Mouse (Mus musculus): Measurements from ENCODE around the gene Fam208b.

Fam208b gene

DNA sequence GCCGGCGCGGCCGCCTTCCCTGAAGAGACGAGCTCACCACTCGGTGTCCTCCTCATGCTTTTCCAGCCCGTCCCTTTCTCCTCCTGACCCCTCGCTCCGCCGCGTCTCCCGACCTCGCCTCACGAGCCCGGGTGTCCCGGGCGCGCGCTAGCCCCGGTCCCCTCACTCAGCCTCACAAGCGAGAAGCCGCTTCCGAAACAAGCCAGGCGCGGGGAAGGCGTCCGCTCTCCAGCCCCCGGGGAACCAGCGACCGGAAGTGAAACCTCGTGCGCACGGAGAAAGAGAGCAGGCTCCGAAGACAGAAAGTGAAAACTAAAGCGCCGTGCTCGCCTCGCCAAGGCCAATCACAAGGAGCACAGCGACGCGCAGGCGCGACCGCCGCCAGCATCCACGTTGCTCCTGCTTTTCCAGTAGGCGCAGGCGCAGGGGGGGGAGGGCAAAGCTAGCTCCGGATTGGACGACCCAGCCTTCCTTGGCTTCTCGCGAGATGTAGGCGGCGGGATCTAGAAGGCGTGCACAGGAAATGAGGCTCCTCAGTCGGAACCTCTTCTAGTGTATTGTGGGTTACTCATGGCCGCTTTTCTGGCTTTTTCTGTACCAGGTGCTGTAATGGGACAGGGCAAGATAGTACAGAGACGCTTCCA lies at the start of gene Fam208b:
Gene Fam208b, minus strand, starts transcription at position 314 of the 644 bp plus-strand sequence.
- peak; percentile 91 for DNase-seq (ENCODE audit: low read depth, low spot score)

DNA sequence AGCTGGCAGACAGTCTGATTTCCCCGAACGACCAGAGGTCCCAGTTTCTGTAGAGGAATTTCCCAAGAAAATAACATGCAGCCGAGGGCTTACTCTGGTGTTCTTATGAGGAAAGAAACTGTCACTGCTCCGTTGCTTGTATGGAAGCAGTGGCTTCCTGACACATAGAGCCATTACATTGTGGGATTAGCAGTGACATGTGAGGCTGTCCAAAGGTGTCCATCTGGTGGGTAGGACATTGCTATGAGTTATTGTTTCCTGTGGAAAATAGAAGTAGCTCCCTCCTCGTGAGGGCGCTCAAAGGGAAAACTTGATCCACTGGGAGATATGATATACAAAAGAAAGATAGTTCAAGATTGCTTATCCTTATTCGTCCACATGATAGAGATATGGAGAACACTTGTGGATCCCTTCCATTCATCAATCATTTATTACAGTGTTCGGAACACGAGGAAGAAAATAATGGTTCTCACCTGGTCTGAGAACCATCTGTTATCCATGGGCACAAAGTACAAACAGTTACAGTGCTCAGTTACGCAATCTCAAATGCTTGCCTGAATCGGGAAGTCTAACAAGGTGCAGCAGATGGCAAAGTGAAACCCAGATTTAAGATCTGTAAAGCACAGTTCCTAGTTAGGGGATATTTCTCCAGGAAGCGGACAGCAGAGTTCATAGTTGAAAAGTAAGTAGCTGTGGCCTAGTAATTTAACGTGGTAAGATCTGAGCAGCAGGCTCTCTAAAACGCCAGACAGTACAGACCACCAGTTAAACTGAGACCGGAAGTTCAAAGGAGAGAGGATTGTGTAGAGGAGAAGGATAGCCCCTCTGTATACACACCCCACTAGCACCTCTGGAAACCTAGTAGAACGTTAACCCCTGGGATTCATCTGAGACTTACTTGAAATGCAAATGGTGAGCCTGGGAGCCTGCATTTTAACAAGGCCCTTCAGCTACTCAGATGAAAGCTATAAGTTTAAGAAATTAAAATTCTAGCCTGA lies 48.6 kb upstream of the Fam208b start:
- DNase-seq (ENCODE audit: low read depth, low spot score): no peak

DNA sequence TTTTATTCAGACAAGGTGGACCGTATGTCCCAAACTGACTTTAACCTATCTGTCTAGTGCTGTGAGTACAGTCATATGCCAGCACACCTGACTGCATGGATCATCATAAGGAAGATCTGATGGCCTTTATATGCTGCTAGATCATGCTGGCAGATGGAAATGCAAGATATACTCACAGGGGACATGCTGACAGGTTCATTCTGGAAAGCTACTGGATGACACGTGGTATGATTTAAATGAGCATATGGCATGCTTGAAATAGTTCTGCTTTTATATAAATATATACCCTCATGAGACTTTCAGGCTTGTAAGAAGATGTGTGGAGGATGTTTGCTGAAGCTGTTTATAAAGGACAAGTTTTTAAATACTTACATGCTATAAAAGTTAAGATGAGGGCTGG lies 43.5 kb upstream of the Fam208b start:
- no peak for DNase-seq (ENCODE audit: low read depth, low spot score)

DNA sequence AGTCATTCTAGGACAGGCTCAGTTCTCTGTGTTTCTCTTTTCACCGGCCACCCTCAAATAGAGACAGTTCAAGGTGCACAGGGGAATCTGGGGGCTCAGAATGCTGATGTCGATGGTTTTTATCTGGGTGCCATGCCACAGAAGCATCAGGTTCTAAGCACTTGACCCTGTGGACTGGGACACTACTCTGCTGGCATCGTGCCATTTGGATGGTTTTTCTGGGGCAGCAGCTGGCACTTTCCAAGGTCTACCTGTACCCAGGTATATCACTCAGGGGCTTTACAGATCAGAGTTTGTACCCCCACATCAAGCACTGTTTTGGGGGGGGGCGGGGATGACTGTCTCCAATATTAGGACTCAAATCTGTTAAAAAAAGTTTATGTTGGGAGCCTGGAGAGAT lies 39.7 kb upstream of the Fam208b start:
- DNase-seq (ENCODE audit: low read depth, low spot score): no peak

DNA sequence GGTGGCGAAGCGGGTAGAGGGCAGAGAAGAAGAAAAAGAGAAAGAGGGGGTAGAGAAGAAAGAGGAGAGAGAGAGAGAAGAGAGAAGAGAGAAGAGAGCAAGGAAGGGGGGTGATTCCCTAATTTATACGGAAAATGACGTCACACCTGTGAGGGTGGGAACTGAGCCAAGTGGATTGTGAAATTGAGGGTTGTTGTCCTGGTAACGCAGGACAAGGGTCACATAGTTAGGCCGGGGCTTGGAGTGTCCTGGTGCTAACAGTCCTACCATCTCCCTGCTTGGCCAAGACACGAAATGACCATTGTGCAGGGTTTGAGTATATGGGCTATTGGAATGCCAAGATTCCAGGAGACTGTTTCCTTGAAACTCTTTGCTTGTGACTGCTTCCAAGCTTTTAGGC lies 35.7 kb upstream of the Fam208b start:
- no peak for DNase-seq (ENCODE audit: low read depth, low spot score)

DNA sequence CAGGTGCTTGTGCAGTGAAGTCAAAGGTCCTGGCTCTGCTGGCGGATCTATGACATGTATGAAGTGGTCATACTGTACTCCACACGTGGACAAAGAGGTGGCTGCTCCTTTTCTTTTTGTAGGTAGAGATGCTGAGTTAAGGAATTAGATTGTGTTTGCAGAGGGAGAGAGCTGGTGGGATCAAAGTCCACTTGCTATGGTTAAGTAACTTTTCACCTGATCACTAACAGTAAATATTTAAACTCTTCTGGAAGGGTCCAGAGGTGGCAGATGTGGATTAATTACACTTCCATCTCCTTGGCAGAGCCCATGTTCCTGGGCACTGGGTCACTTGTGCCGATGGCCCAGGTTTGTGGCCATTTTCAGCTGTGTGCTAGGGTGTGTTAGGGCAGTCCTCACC lies 35.0 kb upstream of the Fam208b start:
- DNase-seq (ENCODE audit: low read depth, low spot score): no peak

DNA sequence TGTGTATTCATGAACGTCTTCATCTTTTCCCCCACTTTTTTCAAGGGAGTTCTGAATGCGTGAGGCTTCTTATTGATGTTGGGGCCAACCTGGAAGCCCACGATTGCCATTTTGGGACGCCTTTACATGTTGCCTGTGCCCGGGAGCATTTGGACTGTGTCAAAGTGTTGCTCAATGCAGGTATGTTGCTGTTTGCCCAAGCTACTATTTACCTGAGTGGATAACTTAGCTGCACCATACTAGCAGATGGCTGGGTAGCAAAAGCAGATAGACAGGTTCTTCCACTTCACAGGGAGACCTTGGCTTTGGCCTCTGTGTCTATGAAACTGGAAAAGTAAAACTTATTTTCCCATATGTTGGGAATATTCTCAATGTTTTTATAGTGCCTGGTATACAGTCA lies 34.0 kb upstream of the Fam208b start:
- no peak for DNase-seq (ENCODE audit: low read depth, low spot score)

DNA sequence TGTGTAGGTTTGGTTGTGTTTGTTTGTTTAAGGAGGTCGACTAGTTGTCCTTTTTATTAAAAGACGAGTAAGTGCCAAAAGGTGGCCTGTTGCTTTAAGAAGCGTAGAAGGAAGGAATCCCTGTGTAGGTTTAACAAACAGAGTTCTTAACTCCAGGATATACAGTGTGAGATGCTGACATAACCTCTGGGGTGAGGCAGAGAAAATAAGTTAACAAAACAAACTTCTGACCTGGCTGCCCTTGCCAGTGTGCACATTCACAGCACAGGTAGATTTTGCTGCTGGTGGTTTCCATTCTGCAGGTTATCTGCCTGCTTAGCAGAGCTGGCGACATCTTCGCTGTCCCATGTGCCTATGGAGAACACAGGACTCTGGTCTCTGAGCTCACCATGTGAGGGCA lies 31.6 kb upstream of the Fam208b start:
- DNase-seq (ENCODE audit: low read depth, low spot score): no peak

DNA sequence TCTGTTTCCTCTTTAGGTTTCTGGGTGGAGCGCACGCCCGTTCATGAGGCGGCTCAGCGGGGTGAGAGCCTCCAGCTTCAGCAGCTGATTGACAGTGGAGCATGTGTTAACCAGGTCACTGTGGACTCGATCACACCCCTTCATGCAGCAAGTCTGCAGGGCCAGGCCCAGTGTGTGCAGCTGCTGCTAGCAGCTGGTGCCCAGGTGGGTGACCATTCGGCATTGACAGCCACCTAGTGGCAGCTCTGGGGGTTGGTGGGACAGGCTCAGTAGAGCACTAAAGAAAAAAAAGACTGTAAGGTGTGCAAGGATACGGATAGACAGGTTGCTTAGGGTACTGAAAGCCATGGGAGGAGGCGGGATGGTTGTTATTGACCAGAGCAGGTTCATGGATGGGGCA lies 31.1 kb upstream of the Fam208b start:
- peak; percentile 57 for DNase-seq (ENCODE audit: low read depth, low spot score)

DNA sequence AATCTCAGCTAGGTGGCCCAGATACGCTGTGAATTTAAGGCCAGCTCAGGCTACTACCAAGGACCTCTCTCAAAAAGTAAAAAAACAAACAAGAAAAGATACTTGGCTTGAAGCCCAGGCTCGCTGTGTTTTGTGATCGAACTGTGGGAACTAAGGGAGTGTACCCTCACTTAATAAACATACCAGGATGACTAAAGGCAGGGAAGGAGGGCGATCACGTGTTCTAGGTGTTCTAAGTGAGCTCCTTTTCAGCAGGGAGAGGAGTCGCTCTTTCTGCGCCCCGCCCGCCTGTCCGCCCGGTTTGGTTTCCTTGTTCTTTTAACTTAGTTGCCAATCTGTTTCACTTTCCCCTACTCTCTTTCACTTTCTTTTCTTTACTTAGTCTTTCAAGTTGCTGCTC lies 25.9 kb upstream of the Fam208b start:
- DNase-seq (ENCODE audit: low read depth, low spot score): no peak

DNA sequence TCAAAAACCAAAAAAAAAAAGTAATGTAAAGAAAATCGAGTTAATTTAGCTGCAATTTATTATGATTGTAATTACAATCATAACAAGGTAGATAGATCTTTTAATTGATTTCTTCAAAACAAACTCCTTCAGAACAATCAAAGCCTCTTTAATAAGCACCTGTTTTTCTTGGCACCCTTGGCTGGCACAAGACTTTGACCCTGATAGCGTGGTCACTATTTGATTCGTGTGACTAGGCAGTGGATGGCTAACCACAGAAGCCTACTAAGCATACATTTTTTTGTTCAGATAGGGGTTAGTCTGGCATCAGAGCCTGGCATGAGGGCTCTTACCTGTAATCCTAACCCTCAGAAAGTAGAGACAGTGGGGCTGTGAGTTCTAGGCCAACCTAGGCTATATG lies 24.2 kb upstream of the Fam208b start:
- DNase-seq (ENCODE audit: low read depth, low spot score): no peak

DNA sequence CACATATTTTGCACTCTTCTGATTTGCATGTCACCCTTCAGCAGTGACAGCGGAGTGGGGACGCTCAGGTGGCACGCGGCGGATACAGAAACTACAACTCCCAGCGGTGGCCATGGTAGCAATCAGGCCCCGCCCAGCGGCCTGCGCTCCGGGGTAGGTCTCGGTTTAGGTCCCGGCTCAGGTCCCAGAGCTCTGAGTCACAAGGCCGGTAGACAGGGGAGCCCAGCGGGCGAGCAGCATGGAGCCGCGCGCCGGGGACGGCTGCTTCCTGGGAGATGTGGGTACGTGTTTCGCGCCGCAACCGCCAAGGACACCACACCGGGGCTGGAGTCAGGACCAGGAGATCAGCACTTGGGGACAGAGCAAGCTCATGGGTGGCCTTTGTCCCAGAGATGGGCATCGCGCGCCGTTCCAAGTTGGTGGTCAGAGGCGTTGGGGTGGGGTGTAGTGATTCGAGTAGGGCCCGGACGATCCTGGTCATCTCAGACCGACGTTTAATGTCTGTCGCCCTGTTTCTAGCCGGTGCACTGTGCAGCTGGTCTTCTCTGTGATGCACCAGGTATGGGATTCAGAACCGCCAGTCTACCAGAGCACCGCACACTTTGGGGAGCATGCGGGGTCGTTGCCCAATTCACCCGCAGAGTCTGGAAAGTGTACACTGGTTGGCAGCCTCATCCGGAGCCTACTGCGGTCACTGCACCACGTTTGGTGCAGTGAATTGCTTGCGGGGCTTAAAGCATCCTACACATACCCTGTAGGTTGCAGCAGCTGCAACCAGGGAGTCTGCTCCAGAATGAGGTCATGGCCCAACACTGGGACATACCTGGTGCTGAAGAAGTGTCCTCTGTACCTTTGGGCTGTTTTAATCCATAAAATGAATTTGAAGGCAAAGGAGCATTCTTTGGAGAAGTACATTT lies 23.2 kb upstream of the Fam208b start, which contains the start of gene Asb13:
Gene Asb13, plus strand, starts transcription at position 138 of the 917 bp plus-strand sequence.
- peak; percentile 68 for DNase-seq (ENCODE audit: low read depth, low spot score)

DNA sequence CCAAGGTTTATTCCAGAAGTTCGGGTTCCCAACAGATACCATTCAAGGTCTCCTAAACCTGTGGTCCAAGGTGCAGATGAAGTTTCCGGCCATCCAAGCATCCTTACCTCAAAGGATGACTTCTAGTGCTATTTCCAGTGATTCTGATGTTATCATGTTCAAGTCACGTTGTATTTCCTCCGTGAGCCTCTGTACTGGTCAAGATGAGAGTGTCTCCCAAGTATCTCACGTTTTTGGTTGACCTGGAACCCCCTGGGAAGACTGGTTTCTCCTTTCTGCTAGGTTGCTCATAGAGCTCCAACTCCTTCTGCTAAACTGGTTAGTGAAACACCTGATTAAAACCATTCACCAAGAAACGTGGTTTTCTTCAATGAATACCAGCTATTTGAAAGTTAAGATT lies 22.2 kb upstream of the Fam208b start:
- no peak for DNase-seq (ENCODE audit: low read depth, low spot score)

DNA sequence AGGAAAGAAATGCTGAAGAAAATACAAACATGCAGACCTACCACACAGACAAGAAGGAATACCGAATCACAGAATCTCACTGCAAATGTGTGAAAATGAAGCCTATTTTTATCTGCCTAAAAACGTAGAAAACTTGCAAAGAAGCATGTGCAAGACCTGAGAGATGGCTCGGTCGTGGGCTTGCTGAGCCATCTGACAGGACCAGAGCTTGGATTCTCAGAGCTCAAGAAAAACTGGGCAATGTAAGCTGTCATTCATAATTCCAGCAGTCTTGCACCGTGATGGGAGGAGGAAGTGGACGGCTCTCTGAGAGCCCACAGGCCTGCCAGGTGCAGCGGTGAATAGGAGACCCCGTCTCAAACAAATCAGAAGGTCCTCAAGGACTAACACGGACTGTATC lies 21.6 kb upstream of the Fam208b start:
- DNase-seq (ENCODE audit: low read depth, low spot score): no peak

DNA sequence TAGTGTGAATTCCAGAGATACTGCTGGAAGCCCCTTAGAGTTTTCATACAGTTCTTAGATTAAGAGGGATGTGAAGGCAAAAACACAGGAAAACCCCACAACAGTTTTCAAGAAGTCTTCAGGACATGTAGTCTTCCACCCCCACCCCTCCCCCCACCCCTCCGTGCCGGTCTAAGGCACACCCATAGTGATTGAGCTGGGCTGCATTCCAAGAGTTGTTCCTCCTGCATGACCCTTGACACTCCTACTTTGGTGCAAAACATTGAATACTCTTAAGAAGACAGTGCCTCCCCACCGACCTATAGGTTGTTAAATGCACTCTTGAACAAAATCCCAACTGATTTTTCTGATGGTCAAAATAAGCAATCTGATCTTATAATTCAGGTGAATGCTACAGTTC lies 17.2 kb upstream of the Fam208b start:
- peak; percentile 68 for DNase-seq (ENCODE audit: low read depth, low spot score)

DNA sequence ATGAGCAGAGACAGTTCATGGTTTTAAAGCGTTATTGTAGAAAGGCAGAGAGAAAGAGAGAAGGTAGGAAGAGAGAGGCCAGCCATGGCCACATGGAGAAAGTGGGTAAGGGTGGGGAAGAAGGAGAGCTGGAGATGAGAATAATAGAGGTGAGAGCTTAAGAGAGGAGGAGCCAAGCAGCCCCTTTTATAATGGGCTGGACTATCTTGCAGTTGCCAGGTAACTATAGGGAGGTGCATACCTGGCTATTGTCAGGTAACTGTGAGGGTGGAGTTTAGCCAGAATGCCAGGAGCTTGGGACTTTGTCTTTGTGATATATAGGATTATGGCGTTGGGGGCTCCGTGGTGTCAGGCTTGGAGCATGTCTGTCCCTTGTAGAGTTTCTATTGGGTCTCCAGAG lies 16.2 kb upstream of the Fam208b start:
- no peak for DNase-seq (ENCODE audit: low read depth, low spot score)

DNA sequence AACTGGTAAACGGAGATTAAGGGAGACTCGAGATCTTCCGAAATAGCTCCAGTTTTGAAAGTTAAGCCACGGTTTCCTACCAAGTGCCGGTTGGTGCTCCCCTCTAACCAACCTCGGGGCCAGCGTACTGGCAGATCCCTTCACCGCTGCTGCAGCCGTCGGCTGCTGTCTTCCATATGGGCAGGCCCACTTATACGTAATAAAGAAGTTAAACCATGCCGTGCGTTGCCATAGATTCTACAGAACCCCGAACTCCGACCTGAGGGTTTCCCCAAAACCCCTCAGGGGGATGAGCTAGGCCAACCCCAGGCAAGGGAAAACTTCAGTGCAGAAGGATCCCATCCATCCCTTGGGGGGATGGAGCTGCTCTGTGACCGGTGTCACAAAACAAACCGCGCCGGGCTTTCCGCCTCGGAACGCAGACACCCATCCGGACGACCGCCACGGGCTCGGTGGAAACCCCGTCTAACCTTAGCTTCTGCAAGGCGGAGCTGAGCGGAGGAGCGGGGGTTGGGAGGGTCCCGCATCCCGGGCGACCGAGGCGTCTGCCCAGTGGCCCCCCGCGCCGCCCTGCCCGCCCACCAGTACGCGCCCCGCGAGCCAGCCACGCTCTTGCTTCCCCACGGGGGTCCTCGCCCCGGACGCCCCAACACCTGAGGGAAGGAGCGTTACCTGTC lies 652 bp downstream of the Fam208b start:
- peak; percentile 55 for DNase-seq (ENCODE audit: low read depth, low spot score)

DNA sequence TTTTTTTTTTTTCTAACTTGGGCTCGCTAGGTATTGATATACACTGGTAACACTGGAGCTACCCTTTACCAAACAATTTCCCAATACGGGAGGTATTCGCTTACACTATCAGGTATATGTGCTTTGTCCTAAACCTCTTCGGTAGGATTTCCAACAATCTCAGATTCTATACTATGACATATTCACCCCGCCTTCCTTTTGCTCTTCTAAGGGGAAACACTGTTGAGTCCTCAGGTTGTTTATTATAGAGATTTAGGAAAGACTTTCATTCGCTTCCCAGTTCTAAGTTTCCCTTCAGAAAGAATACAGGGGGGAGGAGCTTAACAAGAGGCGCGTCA lies 1.2 kb downstream of the Fam208b start:
- DNase-seq (ENCODE audit: low read depth, low spot score): no peak

DNA sequence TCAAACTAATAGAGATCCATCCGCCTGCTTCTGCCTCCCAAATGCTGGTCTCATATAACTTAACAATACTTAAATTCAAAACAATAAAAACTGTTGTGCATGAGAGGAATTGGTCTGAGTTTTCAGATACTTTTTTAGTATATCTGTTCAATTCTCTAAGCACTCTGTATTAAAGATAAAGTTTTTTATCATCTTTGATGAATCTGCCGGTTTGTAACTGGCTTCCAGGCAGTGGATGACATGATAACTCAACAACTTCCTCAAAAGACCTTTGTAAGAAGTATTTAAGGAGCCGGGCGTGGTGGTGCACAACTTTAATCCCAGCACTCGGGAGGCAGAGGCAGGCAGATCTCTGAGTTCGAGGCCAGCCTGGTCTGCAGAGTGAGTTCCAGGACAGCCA lies 14.7 kb downstream of the Fam208b start:
- DNase-seq (ENCODE audit: low read depth, low spot score): no peak

DNA sequence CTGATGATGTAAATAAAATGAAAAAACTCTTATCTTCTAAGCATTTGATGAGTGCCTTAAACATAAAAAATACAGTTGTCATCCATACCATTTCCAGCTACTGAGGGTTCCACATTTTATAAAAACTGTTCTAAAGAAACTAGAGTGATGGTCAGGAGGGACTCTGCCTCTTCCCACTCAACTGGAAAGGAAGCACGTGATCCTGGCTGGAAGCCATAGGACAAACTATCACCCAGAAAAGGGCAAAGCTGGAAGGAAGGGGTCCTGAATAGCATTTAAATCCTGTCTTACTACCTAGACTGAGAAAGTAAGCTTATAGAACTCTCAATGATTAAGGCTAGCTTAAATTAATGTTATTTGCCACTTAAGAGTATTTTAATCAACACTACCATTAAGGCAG lies 16.6 kb downstream of the Fam208b start:
- DNase-seq (ENCODE audit: low read depth, low spot score): no peak

DNA sequence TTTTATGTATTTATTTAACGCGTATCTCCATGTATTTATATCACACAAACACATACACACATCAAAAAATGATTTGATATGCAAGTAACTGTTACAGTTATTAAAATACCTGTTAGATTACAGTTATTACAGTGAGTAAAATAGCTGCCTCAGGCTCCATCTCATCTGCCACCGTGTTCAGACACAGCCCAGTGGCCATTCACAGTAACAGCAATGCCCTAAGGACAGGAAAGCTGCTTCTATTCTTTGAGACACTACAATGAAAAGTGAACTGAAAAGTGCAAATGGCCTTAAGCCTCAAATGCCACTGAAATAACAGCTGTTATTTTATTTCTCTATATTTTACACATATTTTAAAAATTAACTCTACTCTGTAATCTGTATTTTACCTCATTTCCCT lies 20.1 kb downstream of the Fam208b start:
- peak; percentile 27 for DNase-seq (ENCODE audit: low read depth, low spot score)

Measured in R1 (cell line).